Mouse (Mus musculus) thymus, postnatal 4 days (tissue): ENCODE measurements around the gene Olfr1089.

ENCODE experiments used
- DNase-seq: peaks from one replicate; pipeline ENCODE4 v3.0.0; 2021

The Olfr1089 gene

GRCm38 (mm10) chr2:86733601-86734000 is at the start of gene Olfr1089:
Olfr1089 (minus strand) TSS chr2:86733701.
- DNase-seq: no peak

GRCm38 (mm10) chr2:86782179-86782578 is 48.7 kb upstream of the Olfr1089 start, which contains the start of gene Olfr1093:
Olfr1093 (plus strand) TSS chr2:86782479.
- DNase-seq: no peak

GRCm38 (mm10) chr2:86761050-86761449 is 27.5 kb upstream of the Olfr1089 start:
- no peak for DNase-seq

DNA sequence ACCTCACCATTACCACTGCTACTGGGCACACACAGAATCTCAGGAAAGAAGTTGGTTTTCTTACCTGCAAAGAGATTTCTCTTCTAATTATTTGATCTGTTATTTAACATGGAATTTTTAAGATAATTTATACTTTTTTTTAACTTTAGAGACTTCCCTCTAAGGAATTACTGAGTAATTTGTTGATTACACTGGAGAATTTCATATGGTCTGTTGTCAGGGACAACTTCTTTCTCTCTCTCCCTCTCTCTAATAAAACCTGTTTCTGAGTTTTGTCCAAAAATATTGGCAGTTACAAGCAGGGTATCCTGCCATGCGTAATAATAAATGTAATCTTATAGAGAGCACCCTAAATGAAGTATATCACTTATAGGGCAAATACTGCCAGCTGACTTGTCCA is 25.4 kb upstream of the Olfr1089 start, which contains the start of gene Olfr1090:
TSS of gene Olfr1090 (minus strand) at position 101 of the 400 bp plus-strand sequence.
- no peak for DNase-seq

- no peak for DNase-seq
Observed at GRCm38 (mm10) chr2:86698295-86698694, 35.2 kb downstream of the Olfr1089 start, which contains the start of gene Olfr1087. Olfr1087 (minus strand) TSS chr2:86698395.
